Mouse (Mus musculus): Measurements from ENCODE around the gene Dcbld2. TPM values are rescaled to one million over a fixed set of nuclear protein-coding genes. Genes with fewer than 3 reads are reported as not detected.
A peak's percentile ranks its signal among the peaks of the same experiment; 100 is the strongest.

The Dcbld2 gene
- total and polyA plus RNA-seq, 3 experiments: 2.2 to 3.7 (median 3.3) TPM

DNA sequence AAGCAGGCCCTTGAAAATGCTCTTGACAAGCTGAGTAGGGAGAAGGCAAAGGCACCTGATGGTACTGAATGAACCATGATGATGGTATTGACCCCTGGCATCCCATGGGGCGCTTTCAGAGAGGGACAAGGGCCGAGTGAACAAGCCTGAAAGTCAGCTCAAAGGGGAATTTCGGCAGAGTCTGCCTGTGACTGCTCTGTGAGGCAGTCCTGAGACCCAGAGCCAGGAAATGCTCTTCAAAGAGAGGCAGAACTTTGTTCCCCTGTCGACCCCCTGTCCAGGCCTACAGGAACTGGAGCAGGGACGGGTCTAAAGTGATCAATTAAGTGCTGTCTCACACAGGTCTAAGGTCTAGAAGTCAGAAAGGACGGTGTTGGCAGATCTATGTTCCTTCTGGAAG is 105.5 kb downstream of the Dcbld2 start:
- Histone ChIP-seq H3K79me2 (replicated peaks; ENCODE audit: control insufficient read depth, extremely low read depth, insufficient read depth, poor library complexity, severe bottlenecking) (peaks cover 87% of the 10 kb centered on the region), H3K27me3 (replicated peaks) (no peaks in the 10 kb centered on the region), H3K9ac (ENCODE audit: insufficient read depth, low read depth) (peak overlapping the region; percentile 92), H3K9me3 (replicated peaks; ENCODE audit: low read length) (no peaks in the 10 kb centered on the region), H3K4me3 (replicated peaks in 1 of 3; ENCODE audit: low read depth in 2 of 3, low read length in 2 of 3, poor library complexity in 1 of 3) (peak overlapping the region in 2 of 3 experiments; percentile 20 to 33), H3K4me2 (ENCODE audit: insufficient read depth, low read depth, poor library complexity, severe bottlenecking) (peak overlapping the region; percentile 96), H3K36me3 (replicated peaks in 1 of 2; ENCODE audit: control insufficient read depth in 1 of 2, insufficient read depth in 1 of 2, low read length in 1 of 2) (peaks cover 0 to 35% of the 10 kb centered on the region in 2 experiments), H3K27ac (ENCODE audit: insufficient read depth, low read depth) (peak overlapping the region; percentile 96), H3K4me1 (ENCODE audit: control insufficient read depth in 1 of 2, insufficient read depth in 2 of 2) (peaks cover 13 to 81% of the 10 kb centered on the region in 2 experiments)
- TF ChIP-seq USF2 (conservative IDR thresholded peaks at IDR 0.05; ENCODE audit: low read depth, low read length) (no peak), TBP (conservative IDR thresholded peaks at IDR 0.05; ENCODE audit: low read depth, low read length) (peak; percentile 59; the same call in 1 of the 2 replicates), ZMIZ1 (IDR thresholded peaks at IDR 0.05; ENCODE audit: low read depth, low read length) (peak; percentile 61; the same call in 1 of the 2 replicates), GABPA (IDR thresholded peaks at IDR 0.05; ENCODE audit: insufficient replicate concordance, low read depth, low read length) (no peak), SMC3 (IDR thresholded peaks at IDR 0.05; ENCODE audit: low read depth, low read length) (no peak; the same call in 1 of the 2 replicates), JUN (IDR thresholded peaks at IDR 0.05; ENCODE audit: insufficient read depth, low read depth, low read length) (no peak), KAT2A (IDR thresholded peaks at IDR 0.05; ENCODE audit: insufficient replicate concordance, low read length) (no peak), ELF1 (IDR thresholded peaks at IDR 0.05; ENCODE audit: low read depth, low read length) (0 out of 2 replicates have a peak, but pooled peaks have one; percentile 30), MEF2A (IDR thresholded peaks at IDR 0.05; ENCODE audit: borderline replicate concordance, low read depth, low read length) (no peak), HCFC1 (IDR thresholded peaks at IDR 0.05; ENCODE audit: low read depth, low read length) (no peak), MAX (IDR thresholded peaks at IDR 0.05; ENCODE audit: low read length) (no peak), MXI1 (IDR thresholded peaks at IDR 0.05; ENCODE audit: low read depth, low read length) (no peak), SIN3A (IDR thresholded peaks at IDR 0.05; ENCODE audit: low read length) (no peak), RCOR1 (conservative IDR thresholded peaks at IDR 0.05; ENCODE audit: low read depth, low read length) (peak; percentile 55; the same call in 1 of the 2 replicates), MAZ (IDR thresholded peaks at IDR 0.05; ENCODE audit: low read depth, low read length) (no peak), UBTF (IDR thresholded peaks at IDR 0.05; ENCODE audit: low read depth, low read length) (peak; percentile 75; the same call in 1 of the 2 replicates), BHLHE40 (IDR thresholded peaks at IDR 0.05; ENCODE audit: low read depth, low read length) (peak; percentile 37; the same call in 1 of the 2 replicates), EP300 (IDR thresholded peaks at IDR 0.05; ENCODE audit: low read length) (0 out of 2 replicates have a peak, but pooled peaks have one; percentile 37), MAFK (IDR thresholded peaks at IDR 0.05; ENCODE audit: insufficient replicate concordance, low read length) (no peak), JUND (conservative IDR thresholded peaks at IDR 0.05; ENCODE audit: low read depth, low read length) (no peak), MYC (IDR thresholded peaks at IDR 0.05; ENCODE audit: low read depth, low read length) (peak; percentile 58; the same call in 1 of the 2 replicates), PAX5 (IDR thresholded peaks at IDR 0.05; ENCODE audit: low read length) (no peak), POLR2A (IDR thresholded peaks at IDR 0.05; ENCODE audit: low read depth, low read length) (peak; percentile 48), ZC3H11A (IDR thresholded peaks at IDR 0.05; ENCODE audit: low read depth, low read length) (no peak), USF1 (IDR thresholded peaks at IDR 0.05; ENCODE audit: low read depth, low read length) (no peak), CHD2 (IDR thresholded peaks at IDR 0.05; ENCODE audit: low read length) (no peak; the same call in 1 of the 2 replicates), CTCF (conservative IDR thresholded peaks at IDR 0.05 in 1 of 2, IDR thresholded peaks at IDR 0.05 in 1 of 2; ENCODE audit: low read depth in 2 of 2, low read length in 2 of 2) (no peak), IRF4 (IDR thresholded peaks at IDR 0.05; ENCODE audit: low read depth, low read length) (peak; percentile 64; the same call in 1 of the 2 replicates), RAD21 (IDR thresholded peaks at IDR 0.05; ENCODE audit: low read depth, low read length) (no peak), ZNF384 (IDR thresholded peaks at IDR 0.05; ENCODE audit: low read depth, low read length) (0 out of 2 replicates have a peak, but pooled peaks have one; percentile 4), POLR2AphosphoS2 (IDR thresholded peaks at IDR 0.05; ENCODE audit: low read depth, low read length) (no peak), CHD1 (IDR thresholded peaks at IDR 0.05; ENCODE audit: low read depth, low read length) (no peak), ETS1 (conservative IDR thresholded peaks at IDR 0.05; ENCODE audit: low read depth, low read length) (no peak), NELFE (IDR thresholded peaks at IDR 0.05; ENCODE audit: low read depth, low read length) (no peak), ZKSCAN1 (IDR thresholded peaks at IDR 0.05; ENCODE audit: borderline replicate concordance, low read depth, low read length) (no peak), TCF12 (IDR thresholded peaks at IDR 0.05; ENCODE audit: low read depth, low read length) (no peak), NRF1 (IDR thresholded peaks at IDR 0.05; ENCODE audit: low read depth, low read length) (no peak; the same call in 1 of the 2 replicates), E2F4 (IDR thresholded peaks at IDR 0.05; ENCODE audit: insufficient replicate concordance, low read depth, low read length) (no peak)
- no peak for DNase-seq (ENCODE audit: extremely low read depth)
- in situ Hi-C loops (cut with MboI; ENCODE audit: low pct_ligation_motif_present, low pct_unique_long_range_greater_than_20kb, low sequenced_read_pairs) (loop anchor here (5.0 to 10.0 kb wide), 2 partner anchors 56 to 191 kb away; no protein-coding TSS in a partner anchor), dilution Hi-C loops (cut with MboI; ENCODE audit: extremely low pct_ligation_motif_present, extremely low pct_unique_long_range_greater_than_20kb, low sequenced_read_pairs) (no loop called here)
